Mouse (Mus musculus) spleen, adult 2 months (tissue): ENCODE measurements around the gene Tbck.

ENCODE experiments used
- CTCF ChIP-seq: fragments of 200-500 bp; IDR thresholded peaks from 2 replicates; pipeline ENCODE4 v1.5.1; 2011; ENCODE audit warnings: mild to moderate bottlenecking, inconsistent platforms; ENCODE audit not compliant: insufficient read depth, insufficient read length, insufficient replicate concordance; ENCODE audit errors: extremely low read depth
- POLR2A ChIP-seq: fragments of 200-500 bp; IDR thresholded peaks from 2 replicates; pipeline ENCODE4 v1.6.1; 2011; ENCODE audit warnings: low read depth, low read length, inconsistent platforms

DNA sequence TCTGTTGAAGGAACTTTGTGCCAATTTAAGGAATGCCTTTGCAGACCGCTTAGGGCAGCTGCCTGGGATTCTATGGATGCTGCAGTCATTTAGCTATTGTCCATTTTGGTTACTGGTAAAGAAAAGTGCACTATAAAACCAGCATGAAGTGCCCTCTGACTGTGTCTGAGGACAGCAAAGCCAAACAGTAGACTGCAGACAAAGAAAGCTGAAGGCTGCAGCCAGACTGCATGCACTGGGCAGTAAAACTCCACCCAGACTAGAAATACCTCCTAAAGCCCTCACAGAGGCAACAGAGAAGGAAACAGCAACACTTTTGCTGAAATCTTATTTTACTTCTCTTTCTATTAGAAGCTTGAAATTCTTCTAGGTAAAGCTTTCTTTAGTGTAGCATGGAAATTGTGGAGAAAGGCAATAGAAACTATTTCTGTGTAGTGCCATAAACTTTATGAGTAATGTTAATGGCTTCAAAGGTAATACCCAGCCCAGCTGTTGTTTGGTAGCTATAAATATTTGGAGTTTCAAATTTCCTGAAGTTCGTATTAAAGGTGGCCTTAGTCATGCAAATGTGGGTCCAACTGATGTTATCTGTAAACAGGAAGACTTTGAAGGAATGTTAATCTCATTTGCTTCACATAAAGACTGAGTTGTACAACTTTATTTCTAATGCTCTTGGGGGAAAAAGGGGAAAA lies 124.1 kb downstream of the Tbck start:
- TF ChIP-seq POLR2A (no peak), CTCF (no peak)
